Comparison of ENCODE assay signal across 21 mouse cellular contexts in the genomic region with DNA sequence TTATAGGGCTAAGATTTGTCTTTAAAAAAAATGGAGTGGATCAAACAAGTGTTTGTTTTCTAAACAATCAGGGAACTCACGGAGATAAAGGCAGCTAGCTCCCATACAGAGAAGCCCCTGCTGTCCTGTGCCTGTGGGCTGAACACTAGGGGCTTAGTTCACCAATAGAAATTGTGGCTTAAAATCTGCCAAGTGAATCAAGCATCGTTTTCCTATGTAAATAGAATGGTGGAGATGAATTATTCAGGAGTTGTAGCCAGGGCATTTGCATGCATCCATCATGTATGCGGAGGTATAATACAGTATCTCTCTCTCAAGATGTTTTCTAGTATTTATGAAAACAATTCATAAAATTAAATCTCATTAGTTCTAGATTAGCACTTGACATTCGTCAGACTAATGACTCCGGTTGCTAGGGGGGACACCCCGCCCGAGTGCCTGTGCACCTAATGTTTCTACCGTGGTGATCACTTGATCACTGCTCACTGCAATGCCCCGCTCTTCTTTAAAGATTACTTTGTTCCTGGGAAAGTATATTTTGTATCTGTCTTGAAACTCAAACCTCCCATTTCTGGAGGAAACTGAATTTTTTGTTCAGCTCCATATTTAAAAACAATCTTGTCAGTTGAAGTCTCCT.
DNase-seq lines count a peak whose midpoint lies in the region; ATAC-seq and TF ChIP-seq lines count a peak whose summit lies in the region.
"Had no signal": no experiment of that assay in that cellular context is flagged by ENCODE, and none has a peak within 500 bp of the region (broad histone marks: within the 10 kb centered on the region; RNA-seq: fewer than 3 reads in every experiment).

No protein-coding gene starts in this region.

- no peak overlapping the region for H3K27ac ChIP-seq in forebrain, embryonic 12.5 days
- no peak overlapping the region for H3K27ac ChIP-seq in hindbrain, embryonic 12.5 days
- no peak overlapping the region for H3K27ac ChIP-seq in midbrain, embryonic 12.5 days (replicated peaks)
- H3K27ac ChIP-seq in embryonic facial prominence, embryonic 10.5 days (replicated peaks): no peak overlapping the region
- H3K27ac ChIP-seq: limb, embryonic 15.5 days; liver, embryonic 15.5 days; lung, embryonic 15.5 days; macrophage had no signal

- H3K4me1 ChIP-seq in forebrain, embryonic 12.5 days: peaks cover 22% of the 10 kb centered on the region; the same call in 1 of the 2 replicates
- peaks cover 21% of the 10 kb centered on the region for H3K4me1 ChIP-seq in hindbrain, embryonic 12.5 days
- H3K4me1 ChIP-seq in midbrain, embryonic 12.5 days: peaks cover 19% of the 10 kb centered on the region
- H3K4me1 ChIP-seq in embryonic facial prominence, embryonic 10.5 days: peaks cover 15% of the 10 kb centered on the region
- H3K4me1 ChIP-seq: limb, embryonic 15.5 days; liver, embryonic 15.5 days had no signal

- H3K36me3 ChIP-seq in forebrain, embryonic 12.5 days (replicated peaks): no peaks in the 10 kb centered on the region
- H3K36me3 ChIP-seq in hindbrain, embryonic 12.5 days: no peaks in the 10 kb centered on the region
- no peaks in the 10 kb centered on the region for H3K36me3 ChIP-seq in midbrain, embryonic 12.5 days
- no peaks in the 10 kb centered on the region for H3K36me3 ChIP-seq in embryonic facial prominence, embryonic 10.5 days (replicated peaks)
- H3K36me3 ChIP-seq: limb, embryonic 15.5 days; liver, embryonic 15.5 days; lung, embryonic 15.5 days had no signal

- TF ChIP-seq POLR2A in brain, embryonic 14.5 days (IDR thresholded peaks at IDR 0.05; ENCODE audit: borderline replicate concordance, extremely low read depth, insufficient read depth, insufficient read length, poor library complexity, severe bottlenecking): no peak

- peak; percentile 57; the same call in 1 of the 2 replicates for ATAC-seq in forebrain, embryonic 12.5 days (ENCODE audit: low FRiP score)
- peak; percentile 81 for ATAC-seq in hindbrain, embryonic 12.5 days (ENCODE audit: low FRiP score)
- peak; percentile 82 for ATAC-seq in midbrain, embryonic 12.5 days (ENCODE audit: low FRiP score, low read depth)

- H3K4me3 ChIP-seq in forebrain, embryonic 12.5 days (replicated peaks): no peak overlapping the region
- no peak overlapping the region for H3K4me3 ChIP-seq in hindbrain, embryonic 12.5 days
- no peak overlapping the region for H3K4me3 ChIP-seq in midbrain, embryonic 12.5 days
- H3K4me3 ChIP-seq in embryonic facial prominence, embryonic 10.5 days: no peak overlapping the region
- H3K4me3 ChIP-seq: limb, embryonic 15.5 days; liver, embryonic 15.5 days; lung, embryonic 15.5 days had no signal

- peak; percentile 85 for DNase-seq in brain, embryonic 14.5 days (ENCODE audit: low read depth)
- DNase-seq in kidney, adult 18-20 months: no peak
- DNase-seq in spleen, postnatal 10 days (ENCODE audit: low spot score in 2 of 2): no peak
- DNase-seq in lung, postnatal 4 days: no peak
- no peak for DNase-seq in embryonic facial prominence, embryonic 10.5 days (ENCODE audit: low spot score)
- DNase-seq: adrenal gland, adult 8-10 months; cerebellum, adult 9-10 months; gastrocnemius, postnatal 36 days; heart, postnatal 36 days; kidney, adult 8-10 months; kidney, postnatal 10 days; left cerebral cortex, postnatal 4 days; right cerebral cortex, postnatal 14 days; thymus, postnatal 14 days had no signal

- WGBS in forebrain, embryonic 12.5 days: 35% methylated on average over 9 of the region's 9 CpGs
- WGBS in hindbrain, embryonic 12.5 days: 31% methylated on average over 9 of the region's 9 CpGs
- WGBS in midbrain, embryonic 12.5 days: 39% methylated on average over 9 of the region's 9 CpGs
- WGBS in embryonic facial prominence, embryonic 10.5 days: 73% methylated on average over 9 of the region's 9 CpGs

- H3K9ac ChIP-seq in forebrain, embryonic 12.5 days: no peak overlapping the region
- no peak overlapping the region for H3K9ac ChIP-seq in hindbrain, embryonic 12.5 days
- H3K9ac ChIP-seq in midbrain, embryonic 12.5 days (replicated peaks): no peak overlapping the region
- H3K9ac ChIP-seq: limb, embryonic 15.5 days; liver, embryonic 15.5 days; lung, embryonic 15.5 days had no signal

- no peak overlapping the region for H3K4me2 ChIP-seq in forebrain, embryonic 12.5 days
- no peak overlapping the region for H3K4me2 ChIP-seq in hindbrain, embryonic 12.5 days (replicated peaks)
- no peak overlapping the region for H3K4me2 ChIP-seq in midbrain, embryonic 12.5 days (replicated peaks)
- H3K4me2 ChIP-seq: limb, embryonic 15.5 days; liver, embryonic 15.5 days; lung, embryonic 15.5 days had no signal

- H3K9me3 ChIP-seq in forebrain, embryonic 12.5 days: no peaks in the 10 kb centered on the region
- H3K9me3 ChIP-seq in hindbrain, embryonic 12.5 days (replicated peaks): no peaks in the 10 kb centered on the region
- H3K9me3 ChIP-seq in midbrain, embryonic 12.5 days: no peaks in the 10 kb centered on the region
- H3K9me3 ChIP-seq in embryonic facial prominence, embryonic 10.5 days: no peaks in the 10 kb centered on the region
- H3K9me3 ChIP-seq: limb, embryonic 15.5 days; liver, embryonic 15.5 days; lung, embryonic 15.5 days had no signal

- peak; percentile 15; the same call in 1 of the 2 replicates for TF ChIP-seq CTCF in brain, embryonic 14.5 days (IDR thresholded peaks at IDR 0.05; ENCODE audit: borderline replicate concordance, extremely low read depth, insufficient read depth, insufficient read length)

- peaks cover 20% of the 10 kb centered on the region for H3K27me3 ChIP-seq in forebrain, embryonic 12.5 days
- H3K27me3 ChIP-seq in hindbrain, embryonic 12.5 days: peaks cover 4% of the 10 kb centered on the region; the same call in 1 of the 2 replicates
- peaks cover 15% of the 10 kb centered on the region for H3K27me3 ChIP-seq in midbrain, embryonic 12.5 days
- H3K27me3 ChIP-seq in embryonic facial prominence, embryonic 10.5 days (replicated peaks; ENCODE audit: low read depth, poor library complexity, severe bottlenecking): no peaks in the 10 kb centered on the region
- H3K27me3 ChIP-seq: limb, embryonic 15.5 days; liver, embryonic 15.5 days; lung, embryonic 15.5 days had no signal
